Mouse (Mus musculus): Measurements from ENCODE around the gene Phf24. TPM values are rescaled to one million over a fixed set of nuclear protein-coding genes. Genes with fewer than 3 reads are reported as not detected.

Gene Phf24
- 100 to 1,000 TPM; 121 to 134 TPM for total RNA-seq (2021)
- long read RNA-seq, experiment 1, full-length matches to known transcripts, result 14 of 72 reads
- long read RNA-seq, experiment 1, partial matches to known transcripts, result 7 of 72 reads
- long read RNA-seq, experiment 1, other reads (novel, unspliced or antisense), result 51 of 72 reads
- long read RNA-seq, experiment 2, full-length matches to known transcripts, result 14 of 64 reads
- long read RNA-seq, experiment 2, partial matches to known transcripts, result 9 of 64 reads
- long read RNA-seq, experiment 2, other reads (novel, unspliced or antisense), result 41 of 64 reads

DNA sequence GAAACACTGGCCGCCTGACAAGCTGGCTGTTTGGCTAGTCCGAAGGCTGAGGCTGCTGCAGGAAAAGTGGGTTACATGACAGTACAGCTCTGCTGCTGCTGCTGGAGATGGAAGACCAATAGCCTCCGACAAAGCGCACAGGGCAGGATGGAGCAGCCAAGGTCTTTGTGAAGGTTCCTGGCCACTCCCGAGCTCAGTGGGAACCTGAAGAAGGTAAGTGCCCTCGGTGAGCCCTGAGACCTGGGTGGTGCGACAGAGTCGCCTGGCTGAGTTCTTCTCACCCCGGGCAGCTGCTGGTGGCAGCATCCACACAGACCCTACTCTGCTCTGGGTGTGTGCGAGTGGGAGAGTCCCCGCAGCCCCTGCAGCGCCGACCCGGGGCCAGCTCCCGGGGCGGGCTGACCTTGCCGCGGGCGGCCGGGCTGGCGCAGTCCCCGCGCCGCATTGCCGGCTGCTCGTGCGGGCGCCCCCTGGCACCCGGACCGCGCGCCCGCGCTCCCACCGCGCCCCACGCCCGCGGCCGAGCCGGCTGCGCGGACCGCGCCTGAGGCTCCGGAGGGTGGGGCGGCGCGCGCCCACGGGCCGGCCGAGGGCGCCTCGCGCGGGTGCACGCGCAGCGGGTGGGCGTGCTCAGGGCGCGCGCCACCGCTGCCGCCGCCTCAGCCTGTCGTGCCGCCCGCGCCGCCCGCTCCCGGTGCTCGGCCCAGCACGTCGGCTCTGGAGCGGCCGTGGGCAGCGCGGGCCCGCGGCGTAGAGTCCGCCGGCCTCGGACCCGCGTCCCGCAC lies at the start of gene Phf24:
Gene Phf24 (plus strand): TSS at position 44 of the 785 bp plus-strand sequence.
- DNase-seq (ENCODE audit: low spot score in 2 of 2), result peak; percentile 31 to 38

DNA sequence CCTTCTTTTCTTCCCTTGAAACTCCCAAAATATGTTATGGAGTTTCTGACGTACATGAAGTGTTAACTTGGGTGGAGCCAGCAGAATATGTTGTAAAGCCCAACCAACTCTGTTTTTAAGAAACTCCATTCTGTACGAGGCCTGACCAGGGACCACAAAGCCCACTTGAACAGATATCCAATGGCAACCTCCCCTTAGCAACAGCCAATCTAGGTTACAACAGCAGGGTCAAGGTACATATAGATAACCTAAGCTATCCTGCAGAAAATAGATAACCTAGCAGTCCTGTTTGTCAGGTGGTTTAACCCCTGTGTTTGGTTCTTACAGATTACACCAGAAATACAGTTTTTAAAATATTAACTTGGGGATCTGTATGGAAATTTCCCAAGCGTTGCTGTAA lies 49.1 kb upstream of the Phf24 start:
- DNase-seq (ENCODE audit: low spot score in 2 of 2), result no peak

- no peak for DNase-seq (ENCODE audit: low spot score in 2 of 2)
These were observed 48.3 kb upstream of the Phf24 start for GRCm38 (mm10) chr4:42868193-42868592.

DNA sequence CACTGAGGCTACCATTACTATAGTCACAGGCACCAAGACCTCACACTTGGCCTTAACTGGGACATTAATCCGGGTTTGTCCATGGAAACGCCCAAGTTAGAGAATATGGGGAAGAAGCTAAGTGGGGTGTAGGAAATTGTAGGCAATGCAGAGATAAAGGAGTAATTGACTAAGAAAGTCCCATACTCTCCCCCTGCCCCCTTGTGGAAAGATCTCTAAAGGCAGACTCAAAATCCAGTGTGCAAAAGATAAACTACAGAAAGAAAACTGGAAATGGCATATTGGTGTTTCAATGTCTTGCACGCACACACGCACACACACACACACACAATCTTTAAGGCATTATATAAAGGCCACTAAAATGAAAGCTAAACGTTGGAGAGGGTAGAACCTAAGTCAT lies 45.7 kb upstream of the Phf24 start:
- peak in 1 of 2 experiments; percentile 25 for DNase-seq (ENCODE audit: low spot score in 2 of 2)

DNA sequence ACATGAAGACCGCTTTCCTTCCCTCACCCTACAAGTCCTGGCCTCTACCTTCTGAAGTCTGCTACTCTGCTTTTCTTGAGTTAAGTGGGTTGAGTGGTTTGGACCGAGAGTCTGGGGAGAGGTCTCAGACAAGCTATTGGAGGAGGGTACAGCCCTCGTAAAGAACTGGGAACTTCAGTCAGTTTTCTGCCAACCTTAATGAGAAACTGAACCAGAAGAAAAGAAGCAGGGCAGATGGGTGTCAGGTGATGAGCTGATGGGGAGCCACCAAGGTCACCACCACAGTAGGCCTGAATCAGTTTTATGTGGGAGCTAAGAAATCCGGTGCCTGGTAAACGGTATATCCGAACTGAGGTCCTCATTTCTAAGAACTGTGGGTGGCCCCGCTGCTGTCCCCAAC lies 44.3 kb upstream of the Phf24 start:
- DNase-seq (ENCODE audit: low spot score in 2 of 2), result no peak

GRCm38 (mm10) chr4:42872746-42873435 lies 43.6 kb upstream of the Phf24 start:
- DNase-seq (ENCODE audit: low spot score in 2 of 2), result no peak

DNA sequence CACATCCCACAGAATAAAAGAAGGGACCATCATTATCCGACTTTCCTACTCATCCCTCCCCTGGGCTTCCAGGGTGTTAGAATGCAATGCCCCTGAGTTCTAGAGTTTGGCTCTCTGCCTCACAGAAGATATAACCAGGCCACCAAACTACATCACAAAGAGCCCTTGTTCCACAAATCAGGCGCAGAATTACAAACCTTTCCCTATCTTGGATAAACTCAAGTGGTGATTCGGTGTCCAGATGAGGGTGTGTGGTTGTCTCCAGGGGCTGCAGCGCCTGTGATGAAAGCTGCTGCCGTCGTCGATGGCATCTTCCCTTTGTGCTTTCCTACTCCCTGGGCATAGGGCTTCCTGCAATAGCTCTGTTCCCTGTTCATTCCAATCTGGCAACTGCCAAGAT lies 42.3 kb upstream of the Phf24 start, which contains the start of gene Fam205c:
Gene Fam205c (minus strand): TSS at position 101 of the 400 bp plus-strand sequence.
- no peak for DNase-seq (ENCODE audit: low spot score in 2 of 2)

DNA sequence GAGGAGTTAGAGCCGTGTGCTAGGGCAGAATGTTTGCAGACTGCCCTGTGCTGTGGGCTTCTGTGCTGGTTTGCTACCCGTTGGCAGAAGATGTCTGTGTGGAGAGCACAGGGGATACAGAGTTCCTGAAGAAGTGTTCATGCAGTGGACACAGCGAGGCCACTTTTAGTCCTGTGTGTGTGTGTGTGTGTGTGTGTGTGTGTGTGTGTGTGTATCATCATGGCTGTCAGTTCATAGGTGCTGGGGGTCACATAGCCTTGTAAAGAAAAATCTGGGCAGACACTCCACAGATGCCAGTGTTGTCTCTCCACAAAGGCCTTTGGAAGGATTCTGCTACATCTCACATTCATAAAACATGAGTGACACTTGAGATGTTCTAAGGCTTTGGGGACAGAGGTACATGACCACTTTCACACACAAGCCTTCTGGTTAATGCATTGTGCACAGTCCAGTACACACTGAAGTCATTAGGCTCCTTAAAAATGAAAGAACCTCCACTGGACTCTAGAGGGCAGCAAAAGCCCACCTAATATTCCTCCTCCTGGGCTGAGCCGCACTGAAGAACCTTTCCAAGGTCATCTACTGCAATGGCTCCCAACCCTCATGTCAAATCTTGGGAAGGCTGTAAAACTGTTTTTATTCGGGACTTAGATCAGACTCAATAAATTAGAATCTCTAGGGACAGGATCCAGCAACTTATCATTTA lies 39.7 kb upstream of the Phf24 start:
- DNase-seq (ENCODE audit: low spot score in 2 of 2), result peak; percentile 37 to 73

DNA sequence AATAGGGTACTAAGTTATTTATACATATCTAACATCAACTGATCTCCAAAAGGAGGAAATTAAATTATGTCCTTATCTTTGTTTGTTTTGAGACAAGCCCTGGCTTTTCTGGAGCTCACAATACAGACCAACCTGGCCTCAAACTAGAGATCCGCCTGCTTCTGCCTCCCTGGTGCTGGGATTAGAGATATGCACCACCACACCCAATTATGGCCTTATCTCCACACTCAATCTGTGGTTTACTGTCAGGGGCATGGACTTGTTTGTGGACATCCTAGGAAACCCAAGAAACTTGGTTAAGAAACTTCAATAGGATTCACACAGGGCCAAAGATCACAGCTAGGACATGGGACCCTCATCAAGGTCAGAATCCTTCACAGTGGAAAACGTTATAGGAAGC lies 38.8 kb upstream of the Phf24 start:
- no peak for DNase-seq (ENCODE audit: low spot score in 2 of 2)

DNA sequence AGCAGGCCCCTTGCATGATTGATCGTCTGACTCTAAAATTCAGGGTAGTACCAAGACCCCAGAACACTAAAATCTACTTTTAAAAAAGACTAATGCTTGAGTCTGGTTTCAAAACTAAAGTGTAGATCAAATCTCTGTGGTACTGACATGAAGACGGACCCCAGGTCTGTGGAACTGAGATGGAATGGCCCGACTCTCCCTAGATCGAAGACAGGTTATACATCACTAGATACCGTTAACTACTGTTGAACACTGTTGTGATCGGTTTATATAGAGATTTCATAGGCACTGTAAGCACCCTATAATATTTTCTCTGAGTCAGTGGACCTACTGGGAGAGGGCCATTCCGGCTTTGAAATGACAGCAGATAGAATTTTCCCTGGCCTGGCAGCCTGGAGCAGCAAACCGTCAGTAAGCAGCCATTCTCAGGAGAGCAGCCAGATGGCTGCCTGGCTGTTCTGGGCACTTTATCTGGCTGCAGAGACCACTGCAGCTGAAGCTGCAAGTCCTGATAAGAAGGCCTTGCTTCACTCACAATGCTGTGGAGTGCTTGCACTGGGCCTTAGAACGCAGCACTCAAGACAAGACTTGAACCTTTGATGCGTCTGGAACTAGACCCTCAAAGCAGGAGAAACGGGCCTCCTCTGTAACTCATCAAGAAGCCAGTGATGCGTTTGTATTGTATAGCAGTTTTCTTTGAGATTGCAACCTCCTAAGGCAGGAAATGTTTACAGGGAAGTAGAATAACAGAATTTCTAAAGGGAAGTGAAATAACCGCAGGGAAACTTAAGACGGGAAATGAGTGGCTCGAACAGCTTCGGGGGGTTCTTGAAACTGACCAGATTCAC lies 36.4 kb upstream of the Phf24 start:
- DNase-seq (ENCODE audit: low spot score in 2 of 2), result no peak

DNA sequence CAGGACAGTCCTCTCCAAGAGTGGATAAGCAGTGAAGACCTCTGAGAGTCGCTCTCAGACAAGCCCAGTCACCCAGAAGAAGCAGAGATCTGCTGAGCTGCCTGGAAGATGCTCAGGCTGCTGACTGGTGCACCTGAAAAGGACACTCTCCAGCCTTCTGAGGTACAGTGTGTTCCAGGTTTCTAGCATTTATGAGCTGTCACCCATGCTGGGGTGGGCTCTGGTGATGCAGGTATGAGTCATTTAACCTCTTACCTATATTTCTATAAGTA lies 35.8 kb upstream of the Phf24 start:
- DNase-seq (ENCODE audit: low spot score in 2 of 2), result no peak

DNA sequence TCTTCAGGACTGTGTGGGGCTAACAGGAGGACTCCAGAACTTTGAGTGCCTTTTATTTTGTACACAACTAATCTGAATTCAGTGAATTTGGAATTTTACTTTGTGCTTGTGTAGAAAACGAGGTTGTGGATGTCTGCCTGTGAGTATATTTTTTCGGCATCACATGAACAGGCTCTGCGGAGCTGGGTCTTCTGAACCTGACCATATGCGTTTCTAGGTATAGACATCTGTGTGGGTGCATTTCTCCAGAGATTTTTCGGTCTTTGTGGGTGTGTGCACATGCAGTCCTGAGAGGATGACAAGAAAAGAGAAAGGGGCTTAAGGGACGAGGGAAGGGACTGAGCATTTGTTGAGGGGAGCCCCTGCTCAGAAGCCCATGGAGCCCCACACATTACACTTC lies 29.5 kb upstream of the Phf24 start:
- no peak for DNase-seq (ENCODE audit: low spot score in 2 of 2)

GRCm38 (mm10) chr4:42888806-42889205 lies 27.7 kb upstream of the Phf24 start:
- no peak for DNase-seq (ENCODE audit: low spot score in 2 of 2)

DNA sequence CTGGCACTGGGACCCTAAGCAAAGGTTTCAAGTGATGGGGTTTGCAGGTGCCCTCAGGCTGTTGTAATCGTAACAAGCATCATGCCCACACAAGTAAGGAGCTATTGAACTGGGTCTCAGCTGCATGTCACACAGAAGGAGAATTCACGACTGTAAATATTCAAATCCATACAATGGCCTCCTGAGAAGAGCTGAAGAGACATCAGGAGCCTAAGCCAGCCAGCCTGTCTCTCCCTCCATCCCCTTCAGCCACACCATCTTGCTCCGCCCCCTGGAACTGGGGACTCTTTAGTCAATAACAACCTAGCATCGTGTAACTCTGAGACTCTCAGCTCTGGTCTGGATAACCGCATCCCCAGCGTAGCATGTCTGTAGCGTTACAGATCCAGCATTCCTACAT lies 25.3 kb upstream of the Phf24 start:
- DNase-seq (ENCODE audit: low spot score in 2 of 2), result no peak

DNA sequence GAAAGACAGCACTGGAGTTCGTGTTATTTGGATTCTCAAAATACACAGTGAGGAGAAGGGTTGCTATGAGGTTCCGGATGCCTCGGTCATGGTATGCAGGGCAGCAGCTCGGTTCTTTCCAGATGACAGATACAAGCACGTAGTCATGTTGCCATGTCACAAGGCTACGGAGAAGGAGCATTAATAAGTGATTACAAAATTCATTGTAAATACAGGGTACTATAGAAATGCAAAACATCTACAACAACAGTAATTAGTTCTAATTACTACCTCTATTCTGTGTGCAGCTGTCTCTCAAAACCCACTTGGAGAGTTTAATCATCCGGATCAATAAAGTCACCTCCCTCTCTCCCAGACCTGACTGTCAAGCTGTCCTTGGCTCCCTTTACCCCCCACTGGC lies 21.3 kb upstream of the Phf24 start:
- no peak for DNase-seq (ENCODE audit: low spot score in 2 of 2)

- DNase-seq (ENCODE audit: low spot score in 2 of 2), result no peak
These were observed 17.5 kb upstream of the Phf24 start for GRCm38 (mm10) chr4:42898914-42899313.

- DNase-seq (ENCODE audit: low spot score in 2 of 2), result peak in 1 of 2 experiments; percentile 25
These were observed 15.6 kb upstream of the Phf24 start for GRCm38 (mm10) chr4:42900878-42901277.

GRCm38 (mm10) chr4:42902174-42902573 lies 14.3 kb upstream of the Phf24 start:
- no peak for DNase-seq (ENCODE audit: low spot score in 2 of 2)

GRCm38 (mm10) chr4:42902730-42903129 lies 13.7 kb upstream of the Phf24 start:
- DNase-seq (ENCODE audit: low spot score in 2 of 2), result no peak

DNA sequence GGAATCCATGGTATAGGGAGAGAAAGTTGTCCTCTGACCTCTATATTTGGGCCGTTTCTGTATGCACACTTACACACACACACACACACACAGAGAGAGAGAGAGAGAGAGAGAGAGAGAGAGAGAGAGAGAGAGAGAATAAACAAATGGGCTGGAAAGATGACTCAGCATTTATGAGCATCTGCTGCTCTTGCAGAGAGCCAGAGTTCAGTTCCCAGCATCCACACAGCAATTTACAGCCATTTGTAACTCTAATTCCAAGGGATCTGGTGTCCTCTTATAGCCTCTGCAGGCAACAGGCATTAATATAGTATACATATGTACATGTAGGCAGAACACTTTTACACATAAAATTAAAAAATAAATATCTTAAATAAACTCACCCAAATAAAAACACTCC lies 12.5 kb upstream of the Phf24 start:
- no peak for DNase-seq (ENCODE audit: low spot score in 2 of 2)

DNA sequence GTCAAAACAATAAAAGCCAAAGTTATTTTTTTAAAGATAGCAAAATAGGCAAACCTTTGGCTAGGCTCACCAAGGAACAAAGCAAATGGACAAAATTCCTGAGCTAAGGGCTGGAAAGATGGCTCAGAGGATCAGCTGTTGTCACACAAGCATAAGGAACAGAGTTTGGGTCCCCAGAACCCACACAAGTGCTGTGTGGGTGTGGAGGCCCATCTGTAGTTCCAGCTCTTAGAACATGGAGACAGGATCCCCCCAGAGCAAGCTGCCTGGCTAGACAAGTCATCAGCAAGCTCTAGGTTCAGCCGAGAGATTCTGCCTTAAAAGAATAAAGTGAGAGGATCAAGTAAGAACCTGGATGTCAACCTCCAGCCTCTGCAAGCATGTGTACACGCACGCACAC lies 11.9 kb upstream of the Phf24 start:
- DNase-seq (ENCODE audit: low spot score in 2 of 2), result peak in 1 of 2 experiments; percentile 32

All from layer of hippocampus, postnatal 14 days (tissue).